Mouse (Mus musculus): ENCODE measurements at regions not wholly inside any gene's neighbourhood (a gene's known extent, or its start where the extent isn't known, plus 50 kb on each side); places are given as distances from the start of the nearest gene placed in this dataset.

DNA sequence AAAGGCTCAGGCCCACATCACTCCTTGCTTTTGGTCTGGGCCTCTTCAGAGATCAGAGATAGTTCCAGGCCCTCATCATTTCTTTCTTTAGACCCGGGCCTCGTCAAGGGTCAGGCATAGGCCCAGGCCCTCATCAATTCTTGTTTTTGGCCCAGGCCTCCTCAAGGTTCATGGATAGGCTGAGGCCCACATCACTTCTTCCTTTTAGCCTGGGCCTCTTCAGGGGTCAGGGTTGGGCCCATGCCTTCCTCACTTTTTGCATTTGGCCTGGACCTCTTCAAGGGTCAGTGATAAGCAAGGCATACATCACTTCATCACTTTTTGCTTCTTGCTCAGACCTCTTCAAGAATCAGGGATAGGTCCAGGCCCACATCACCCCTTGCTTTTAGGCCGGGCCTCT is 57.8 kb downstream of the Vmn1r27 start:
- no peaks in the 10 kb centered on the region for H3K4me1 ChIP-seq (ENCODE audit: control insufficient read depth, insufficient read depth, low read length)
- H3K27me3 ChIP-seq (ENCODE audit: control insufficient read depth, insufficient read depth, low read length) = no peaks in the 10 kb centered on the region
- no peaks in the 10 kb centered on the region; the same call in 1 of the 2 replicates for H3K9me3 ChIP-seq (ENCODE audit: control insufficient read depth, low read length)
- ATAC-seq (ENCODE audit: low FRiP score) = peak; percentile 20; the same call in 1 of the 2 replicates
- H3K36me3 ChIP-seq (ENCODE audit: control insufficient read depth, insufficient read depth, low read length) = no peaks in the 10 kb centered on the region
- DNase-seq (ENCODE audit: low spot score, missing footprints) = no peak
- H3K4me2 ChIP-seq = no peak overlapping the region
- H3K4me3 ChIP-seq (ENCODE audit: low read depth, low read length) = no peak overlapping the region
- no peak overlapping the region for H3K27ac ChIP-seq (ENCODE audit: low read depth, low read length)
- 91% methylated on average over 3 of the region's 3 CpGs for WGBS
- no peak overlapping the region for H3K9ac ChIP-seq (ENCODE audit: low read length)
